Mouse (Mus musculus): ENCODE data around the gene Tmem167.

DNA sequence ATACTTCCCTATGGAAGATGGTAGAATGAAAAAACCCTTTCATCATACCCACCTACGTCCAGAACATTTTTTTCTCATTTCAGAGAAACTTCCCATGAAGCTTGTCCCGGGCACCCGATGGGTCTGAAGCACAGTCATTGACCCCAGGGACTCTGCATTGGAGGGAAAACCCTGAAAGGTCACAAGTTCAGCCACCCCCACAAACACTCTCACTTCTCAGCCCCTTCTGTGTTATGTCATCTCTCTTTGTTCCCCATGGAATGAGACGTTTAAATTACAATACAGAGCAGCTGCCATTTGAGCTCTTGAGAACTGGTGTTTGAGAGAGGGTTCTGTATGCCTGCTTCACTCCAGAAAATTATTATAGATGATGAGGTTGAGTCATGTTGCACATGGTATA, 54.3 kb downstream of the Tmem167 start:
- no peak for TF ChIP-seq CTCF (IDR thresholded peaks at IDR 0.05; ENCODE audit: low read depth)
- TF ChIP-seq EP300 (IDR thresholded peaks at IDR 0.05; ENCODE audit: low read depth): no peak
